In genomic region chr7:115217255-115217654, GRCm38 (mm10) we compare ENCODE assay signal across 8 mouse cellular contexts.
DNase-seq lines count a peak whose midpoint lies in the region; ATAC-seq and TF ChIP-seq lines count a peak whose summit lies in the region.

No protein-coding gene starts in this region.

- peaks cover 3% of the 10 kb centered on the region for H3K4me1 ChIP-seq in heart, adult 2 months (ENCODE audit: control insufficient read depth, insufficient read depth, low read length)
- H3K4me1 ChIP-seq in heart, embryonic 16.5 days (ENCODE audit: control insufficient read depth, insufficient read depth, low read length) = peaks cover 14% of the 10 kb centered on the region
- no peaks in the 10 kb centered on the region for H3K4me1 ChIP-seq in liver, embryonic 13.5 days (replicated peaks)
- H3K4me1 ChIP-seq in stomach, postnatal 0 days (replicated peaks; ENCODE audit: control insufficient read depth, insufficient read depth) = 0 out of 2 replicates have a peak, but pooled peaks cover 2% of the 10 kb centered on the region

- H3K9me3 ChIP-seq in heart, embryonic 16.5 days (replicated peaks; ENCODE audit: control insufficient read depth, low read length) = no peaks in the 10 kb centered on the region
- no peaks in the 10 kb centered on the region for H3K9me3 ChIP-seq in liver, embryonic 13.5 days (replicated peaks)
- H3K9me3 ChIP-seq in stomach, postnatal 0 days (ENCODE audit: control insufficient read depth, low read length) = no peaks in the 10 kb centered on the region

- no peaks in the 10 kb centered on the region for H3K79me2 ChIP-seq in heart, adult 2 months (replicated peaks; ENCODE audit: control insufficient read depth, insufficient read depth, low read length)

- H3K27ac ChIP-seq in heart, adult 2 months = peak overlapping the region; percentile 48
- H3K27ac ChIP-seq in heart, embryonic 16.5 days (ENCODE audit: low read length) = 0 out of 2 replicates have a peak overlapping the region, but pooled peaks have one; percentile 26
- H3K27ac ChIP-seq in liver, embryonic 13.5 days = no peak overlapping the region
- H3K27ac ChIP-seq in stomach, postnatal 0 days (replicated peaks) = 0 out of 2 replicates have a peak overlapping the region, but pooled peaks have one; percentile 13

- 19% methylated on average over 5 of the region's 5 CpGs for WGBS in heart, adult 2 months
- WGBS in heart, embryonic 16.5 days = 6% methylated on average over 5 of the region's 5 CpGs
- WGBS in liver, embryonic 13.5 days (ENCODE audit: insufficient replicate concordance) = 11% methylated on average over 5 of the region's 5 CpGs
- WGBS in stomach, postnatal 0 days = 9% methylated on average over 5 of the region's 5 CpGs

- no peak for TF ChIP-seq EP300 in heart, adult 2 months (IDR thresholded peaks at IDR 0.05; ENCODE audit: insufficient read depth, low read depth, low read length)
- no peak for TF ChIP-seq EP300 in stomach, postnatal 0 days (optimal IDR thresholded peaks at IDR 0.05)

- TF ChIP-seq POLR2A in heart, adult 2 months (IDR thresholded peaks at IDR 0.05; ENCODE audit: insufficient read depth, low read depth, low read length) = no peak
- no peak for TF ChIP-seq POLR2A in brain, embryonic 14.5 days (IDR thresholded peaks at IDR 0.05; ENCODE audit: borderline replicate concordance, extremely low read depth, insufficient read depth, insufficient read length, poor library complexity, severe bottlenecking)

- intact Hi-C loops in heart, adult 2 months (cut with DNase I) = loop anchor here (5.0 to 10.0 kb wide), 2 partner anchors 150 to 628 kb away; no protein-coding TSS in a partner anchor
- intact Hi-C loops in heart, postnatal 25 days (cut with DNase I) = loop anchor here (5.0 to 10.0 kb wide), 3 partner anchors 58 to 295 kb away; no protein-coding TSS in a partner anchor

- H3K9ac ChIP-seq in heart, adult 2 months (ENCODE audit: low read depth, low read length) = peak overlapping the region; percentile 52
- H3K9ac ChIP-seq in heart, embryonic 16.5 days (ENCODE audit: low read length) = peak overlapping the region; percentile 67
- no peak overlapping the region for H3K9ac ChIP-seq in liver, embryonic 13.5 days
- H3K9ac ChIP-seq in stomach, postnatal 0 days (ENCODE audit: low read length) = no peak overlapping the region

- TF ChIP-seq CTCF in heart, adult 2 months (IDR thresholded peaks at IDR 0.05) = no peak
- TF ChIP-seq CTCF in brain, embryonic 14.5 days (IDR thresholded peaks at IDR 0.05; ENCODE audit: borderline replicate concordance, extremely low read depth, insufficient read depth, insufficient read length) = no peak
- peak; percentile 17; the same call in 1 of the 2 replicates for TF ChIP-seq CTCF in stomach, postnatal 0 days (IDR thresholded peaks at IDR 0.05; ENCODE audit: low read depth)

- H3K4me2 ChIP-seq in heart, embryonic 16.5 days (ENCODE audit: low read depth, low read length) = peak overlapping the region; percentile 72
- H3K4me2 ChIP-seq in liver, embryonic 13.5 days = peak overlapping the region; percentile 50
- peak overlapping the region; percentile 61 for H3K4me2 ChIP-seq in stomach, postnatal 0 days (replicated peaks; ENCODE audit: low read depth)

- peak in 1 of 2 experiments; percentile 8 for DNase-seq in heart, adult 2 months
- no peak for DNase-seq in heart, postnatal 25 days (ENCODE audit: low spot score)
- peak; percentile 46 for DNase-seq in brain, embryonic 14.5 days (ENCODE audit: low read depth)
- DNase-seq in liver, embryonic 13.5 days = no peak
- no peak for DNase-seq in stomach, postnatal 0 days (ENCODE audit: low spot score)
- no peak for DNase-seq in urinary bladder, postnatal 36 days (ENCODE audit: low spot score in 2 of 2)

- H3K36me3 ChIP-seq in heart, adult 2 months (ENCODE audit: control insufficient read depth, insufficient read depth, low read length) = no peaks in the 10 kb centered on the region
- no peaks in the 10 kb centered on the region for H3K36me3 ChIP-seq in heart, embryonic 16.5 days (ENCODE audit: control insufficient read depth, insufficient read depth)
- H3K36me3 ChIP-seq in liver, embryonic 13.5 days = no peaks in the 10 kb centered on the region
- H3K36me3 ChIP-seq in stomach, postnatal 0 days (ENCODE audit: control insufficient read depth, insufficient read depth, low read length) = no peaks in the 10 kb centered on the region

- H3K4me3 ChIP-seq in heart, adult 2 months = peak overlapping the region; percentile 33; the same call in 1 of the 2 replicates
- H3K4me3 ChIP-seq in heart, embryonic 16.5 days (ENCODE audit: low read length) = peak overlapping the region; percentile 45
- peak overlapping the region; percentile 21; the same call in 1 of the 2 replicates for H3K4me3 ChIP-seq in liver, embryonic 13.5 days (replicated peaks)
- peak overlapping the region; percentile 32 for H3K4me3 ChIP-seq in stomach, postnatal 0 days (ENCODE audit: low read depth, low read length)

- ATAC-seq in heart, embryonic 16.5 days (replicated peaks; ENCODE audit: extremely low read depth, insufficient read depth, low FRiP score) = peak; percentile 34
- peak; percentile 12; the same call in 1 of the 2 replicates for ATAC-seq in liver, embryonic 13.5 days (ENCODE audit: low read depth)
- no peak for ATAC-seq in stomach, postnatal 0 days (ENCODE audit: low FRiP score, low TSS enrichment)
- no peak for ATAC-seq in monocyte, adult 5-6 weeks (replicated peaks; ENCODE audit: insufficient number of reproducible peaks, low FRiP score, low TSS enrichment, poor library complexity, severe bottlenecking)

- no peaks in the 10 kb centered on the region for H3K27me3 ChIP-seq in heart, adult 2 months (ENCODE audit: control insufficient read depth, insufficient read depth, low read length)
- H3K27me3 ChIP-seq in heart, embryonic 16.5 days (ENCODE audit: control insufficient read depth, insufficient read depth, low read length) = no peaks in the 10 kb centered on the region
- H3K27me3 ChIP-seq in liver, embryonic 13.5 days = no peaks in the 10 kb centered on the region
- H3K27me3 ChIP-seq in stomach, postnatal 0 days (ENCODE audit: control insufficient read depth, insufficient read depth, low read length) = no peaks in the 10 kb centered on the region

Comparison
In these comparisons a context has a peak if more than half of its experiments do, and no peak if none do; other contexts are left out.
1. H3K9ac ChIP-seq: peak in heart, adult 2 months (single experiment) and heart, embryonic 16.5 days (single experiment); none in liver, embryonic 13.5 days (single experiment) and stomach, postnatal 0 days (single experiment).
2. ATAC-seq: peak in heart, embryonic 16.5 days (single experiment) and liver, embryonic 13.5 days (single experiment); none in stomach, postnatal 0 days (single experiment) and monocyte, adult 5-6 weeks (single experiment).
3. Peak in every context shown above with its lines, with median percentiles within 50 percentile points of each other: H3K4me3 ChIP-seq and H3K4me2 ChIP-seq.